Mouse (Mus musculus): ENCODE results near the gene Paf1. TPM values are rescaled to one million over a fixed set of nuclear protein-coding genes. Genes with fewer than 3 reads are reported as not detected.

The Paf1 gene
- total RNA-seq (2015) = 42.1 and 46.8 TPM in 2 replicates
- 129 and 153 TPM in 2 replicates for total RNA-seq (2017)

- ATAC-seq (ENCODE audit: poor library complexity, severe bottlenecking) = peak; percentile 98
Measured at GRCm38 (mm10) chr7:28392429-28393271, at the start of gene Paf1, which contains the start of gene Med29. Gene Paf1, plus strand, starts transcription at chr7:28392951. Gene Med29, minus strand, starts transcription at chr7:28392708.

GRCm38 (mm10) chr7:28344637-28345036 is 48.1 kb upstream of the Paf1 start:
- peak; percentile 73 for ATAC-seq (ENCODE audit: poor library complexity, severe bottlenecking)

GRCm38 (mm10) chr7:28347746-28348145 is 45.0 kb upstream of the Paf1 start:
- peak; percentile 8; the same call in 1 of the 2 replicates for ATAC-seq (ENCODE audit: poor library complexity, severe bottlenecking)

GRCm38 (mm10) chr7:28348601-28349000 is 44.1 kb upstream of the Paf1 start:
- no peak for ATAC-seq (ENCODE audit: poor library complexity, severe bottlenecking)

GRCm38 (mm10) chr7:28350155-28350883 is 42.4 kb upstream of the Paf1 start, which contains the start of gene Rps16:
Gene Rps16, plus strand, starts transcription at chr7:28350652.
- peak; percentile 99 for ATAC-seq (ENCODE audit: poor library complexity, severe bottlenecking)

GRCm38 (mm10) chr7:28351676-28352191 is 41.0 kb upstream of the Paf1 start:
- ATAC-seq (ENCODE audit: poor library complexity, severe bottlenecking) = no peak

- no peak for ATAC-seq (ENCODE audit: poor library complexity, severe bottlenecking)
Measured at GRCm38 (mm10) chr7:28353267-28353666, 39.5 kb upstream of the Paf1 start.

- no peak for ATAC-seq (ENCODE audit: poor library complexity, severe bottlenecking)
Measured at GRCm38 (mm10) chr7:28354113-28354581, 38.6 kb upstream of the Paf1 start.

- ATAC-seq (ENCODE audit: poor library complexity, severe bottlenecking) = no peak
Measured at GRCm38 (mm10) chr7:28354596-28354995, 38.2 kb upstream of the Paf1 start.

- no peak for ATAC-seq (ENCODE audit: poor library complexity, severe bottlenecking)
Measured at GRCm38 (mm10) chr7:28355221-28355620, 37.5 kb upstream of the Paf1 start.

GRCm38 (mm10) chr7:28356981-28357380 is 35.8 kb upstream of the Paf1 start:
- ATAC-seq (ENCODE audit: poor library complexity, severe bottlenecking) = no peak

GRCm38 (mm10) chr7:28357984-28358383 is 34.8 kb upstream of the Paf1 start:
- ATAC-seq (ENCODE audit: poor library complexity, severe bottlenecking) = no peak

- no peak for ATAC-seq (ENCODE audit: poor library complexity, severe bottlenecking)
Measured at GRCm38 (mm10) chr7:28358431-28358830, 34.3 kb upstream of the Paf1 start.

GRCm38 (mm10) chr7:28359854-28360253 is 32.9 kb upstream of the Paf1 start:
- no peak for ATAC-seq (ENCODE audit: poor library complexity, severe bottlenecking)

- ATAC-seq (ENCODE audit: poor library complexity, severe bottlenecking) = no peak
Measured at GRCm38 (mm10) chr7:28360291-28360690, 32.5 kb upstream of the Paf1 start.

- ATAC-seq (ENCODE audit: poor library complexity, severe bottlenecking) = no peak
Measured at GRCm38 (mm10) chr7:28361647-28362341, 31.0 kb upstream of the Paf1 start.

GRCm38 (mm10) chr7:28362441-28363060 is 30.2 kb upstream of the Paf1 start:
- no peak for ATAC-seq (ENCODE audit: poor library complexity, severe bottlenecking)

GRCm38 (mm10) chr7:28367663-28368275 is 25.0 kb upstream of the Paf1 start:
- no peak for ATAC-seq (ENCODE audit: poor library complexity, severe bottlenecking)

- ATAC-seq (ENCODE audit: poor library complexity, severe bottlenecking) = no peak
Measured at GRCm38 (mm10) chr7:28368276-28368920, 24.4 kb upstream of the Paf1 start.

All from megakaryocyte, adult 5-6 weeks (primary cell).